Comparison of ENCODE assay signal across 15 mouse cellular contexts in the genomic region with DNA sequence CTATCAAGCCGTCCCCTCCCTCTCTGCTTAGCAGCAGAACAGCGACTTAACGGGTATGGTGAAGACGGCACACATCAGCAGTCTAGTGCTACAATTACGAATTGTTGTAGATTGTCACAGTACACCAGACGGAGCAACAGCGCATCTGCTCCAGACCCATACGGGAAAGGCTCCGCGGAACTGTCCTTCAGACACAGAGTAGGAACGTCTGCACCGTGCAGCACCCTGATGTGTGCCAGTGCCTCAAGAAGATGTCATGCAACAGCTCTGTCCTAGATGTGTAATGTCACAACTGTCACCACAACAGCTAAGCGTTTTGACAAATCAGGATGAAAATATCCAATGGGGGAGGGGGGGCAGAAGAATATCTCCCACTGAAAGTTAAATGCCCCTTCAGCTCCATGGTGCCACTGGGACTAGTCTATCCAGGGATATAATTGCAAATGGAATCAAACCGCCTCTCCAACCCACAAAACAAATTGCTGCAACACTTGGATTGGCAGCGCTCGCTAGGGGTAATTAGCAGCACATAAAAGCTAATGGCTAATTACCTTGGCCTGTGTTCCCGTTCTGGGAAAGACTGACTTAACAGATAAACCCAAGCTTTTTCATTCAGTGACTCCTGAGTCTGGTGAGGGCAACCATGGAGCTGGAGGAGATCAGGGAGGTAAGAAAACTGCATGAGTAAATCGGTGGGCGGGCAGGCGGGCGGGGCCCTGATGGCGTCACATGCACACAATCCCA.
DNase-seq lines count a peak whose midpoint lies in the region; ATAC-seq and TF ChIP-seq lines count a peak whose summit lies in the region.
"Had no signal": no experiment of that assay in that cellular context is flagged by ENCODE, and none has a peak within 500 bp of the region (broad histone marks: within the 10 kb centered on the region; RNA-seq: fewer than 3 reads in every experiment).

No protein-coding gene starts in this region.

- no peaks in the 10 kb centered on the region for H3K27me3 ChIP-seq in forebrain, embryonic 15.5 days
- H3K27me3 ChIP-seq: heart, embryonic 15.5 days; intestine, embryonic 15.5 days had no signal

- no peak for TF ChIP-seq CTCF in layer of hippocampus, adult 2 months (conservative IDR thresholded peaks at IDR 0.05)

- 0 out of 2 replicates have a peak overlapping the region, but pooled peaks have one; percentile 8 for H3K4me2 ChIP-seq in forebrain, embryonic 15.5 days (replicated peaks)
- H3K4me2 ChIP-seq: heart, embryonic 15.5 days; intestine, embryonic 15.5 days had no signal

- peaks cover 10% of the 10 kb centered on the region for H3K4me1 ChIP-seq in forebrain, embryonic 15.5 days
- H3K4me1 ChIP-seq: intestine, embryonic 15.5 days had no signal

- H3K9ac ChIP-seq in forebrain, embryonic 15.5 days (replicated peaks), result no peak overlapping the region
- H3K9ac ChIP-seq: heart, embryonic 15.5 days; intestine, embryonic 15.5 days had no signal

- H3K9me3 ChIP-seq in forebrain, embryonic 15.5 days, result no peaks in the 10 kb centered on the region
- H3K9me3 ChIP-seq: G1E; heart, embryonic 15.5 days; intestine, embryonic 15.5 days had no signal

- no peak overlapping the region for H3K27ac ChIP-seq in forebrain, embryonic 15.5 days (replicated peaks)
- H3K27ac ChIP-seq in layer of hippocampus, adult 2 months, result no peak overlapping the region
- H3K27ac ChIP-seq: heart, embryonic 15.5 days; intestine, embryonic 15.5 days had no signal

- peak; percentile 5 for DNase-seq in kidney, adult 18-20 months
- no peak for DNase-seq in kidney, postnatal 10 days
- peak; percentile 39 for DNase-seq in ZHBTc4 (ENCODE audit: low read depth, low spot score)
- peak; percentile 12 to 31 for DNase-seq in layer of hippocampus, adult 2 months (ENCODE audit: low spot score in 2 of 2)
- no peak for DNase-seq in adrenal gland, postnatal 14 days
- DNase-seq in spleen, postnatal 14 days (ENCODE audit: low spot score in 2 of 2), result no peak
- DNase-seq in cerebellum, postnatal 14 days, result no peak
- DNase-seq: cerebellum, adult 9-11 months; lung, postnatal 10 days; right cerebral cortex, postnatal 25 days; thymus, postnatal 25 days had no signal

- H3K36me3 ChIP-seq in forebrain, embryonic 15.5 days, result no peaks in the 10 kb centered on the region
- H3K36me3 ChIP-seq: G1E; heart, embryonic 15.5 days; intestine, embryonic 15.5 days had no signal

- ATAC-seq in forebrain, embryonic 15.5 days (replicated peaks), result peak; percentile 85
- ATAC-seq: intestine, embryonic 15.5 days had no signal

- 41% methylated on average over 22 of the region's 22 CpGs for WGBS in forebrain, embryonic 15.5 days

- H3K4me3 ChIP-seq in forebrain, embryonic 15.5 days, result no peak overlapping the region
- peak overlapping the region; percentile 24 for H3K4me3 ChIP-seq in layer of hippocampus, adult 2 months
- H3K4me3 ChIP-seq: heart, embryonic 15.5 days; intestine, embryonic 15.5 days had no signal

Comparison
In these comparisons a context has a peak if more than half of its experiments do, and no peak if none do; other contexts are left out.
1. DNase-seq: peak in kidney, adult 18-20 months (single experiment), ZHBTc4 (single experiment) and layer of hippocampus, adult 2 months (2 of 2); none in kidney, postnatal 10 days (single experiment), adrenal gland, postnatal 14 days (single experiment), spleen, postnatal 14 days (0 of 2) and cerebellum, postnatal 14 days (0 of 2).